Mouse (Mus musculus): ENCODE measurements at regions not wholly inside any gene's neighbourhood (a gene's known extent, or its start where the extent isn't known, plus 50 kb on each side); places are given as distances from the start of the nearest gene placed in this dataset.

- Histone ChIP-seq H3K36me3 (ENCODE audit: control insufficient read depth, insufficient read depth, low read length) (no peaks in the 10 kb centered on the region), H3K9ac (ENCODE audit: low read length) (no peak overlapping the region), H3K27me3 (replicated peaks; ENCODE audit: control insufficient read depth, insufficient read depth, low read length) (no peaks in the 10 kb centered on the region), H3K4me1 (ENCODE audit: control insufficient read depth, insufficient read depth, low read length) (no peaks in the 10 kb centered on the region), H3K4me3 (ENCODE audit: low read depth, low read length) (no peak overlapping the region), H3K27ac (ENCODE audit: low read depth, low read length) (no peak overlapping the region), H3K9me3 (replicated peaks; ENCODE audit: control insufficient read depth, low read length) (no peaks in the 10 kb centered on the region), H3K4me2 (ENCODE audit: low read length) (no peak overlapping the region)
- no peak for ATAC-seq
- WGBS: 39% methylated on average over 9 of the region's 9 CpGs
- DNase-seq (ENCODE audit: low spot score): no peak
Measured at GRCm38 (mm10) chr8:8796951-8797350, 106.6 kb upstream of the Arglu1 start.

- Histone ChIP-seq H3K4me2 (ENCODE audit: low read length) (no peak overlapping the region), H3K36me3 (ENCODE audit: control insufficient read depth, insufficient read depth, low read length) (no peaks in the 10 kb centered on the region), H3K27me3 (replicated peaks; ENCODE audit: control insufficient read depth, insufficient read depth, low read length) (no peaks in the 10 kb centered on the region), H3K9ac (ENCODE audit: low read length) (no peak overlapping the region), H3K4me3 (ENCODE audit: low read depth, low read length) (no peak overlapping the region), H3K9me3 (replicated peaks; ENCODE audit: control insufficient read depth, low read length) (no peaks in the 10 kb centered on the region), H3K4me1 (ENCODE audit: control insufficient read depth, insufficient read depth, low read length) (no peaks in the 10 kb centered on the region), H3K27ac (ENCODE audit: low read depth, low read length) (no peak overlapping the region)
- whole genome bisulfite sequencing: 89% methylated on average over 6 of the region's 6 CpGs
- ATAC-seq: no peak
- DNase-seq (ENCODE audit: low spot score): no peak
Measured at GRCm38 (mm10) chr8:8794711-8795110, 104.4 kb upstream of the Arglu1 start.

- Histone ChIP-seq H3K4me3 (ENCODE audit: low read depth, low read length) (no peak overlapping the region), H3K27me3 (replicated peaks; ENCODE audit: control insufficient read depth, insufficient read depth, low read length) (no peaks in the 10 kb centered on the region), H3K27ac (ENCODE audit: low read depth, low read length) (no peak overlapping the region), H3K9ac (ENCODE audit: low read length) (no peak overlapping the region), H3K4me1 (ENCODE audit: control insufficient read depth, insufficient read depth, low read length) (no peaks in the 10 kb centered on the region), H3K36me3 (ENCODE audit: control insufficient read depth, insufficient read depth, low read length) (no peaks in the 10 kb centered on the region), H3K4me2 (ENCODE audit: low read length) (no peak overlapping the region), H3K9me3 (replicated peaks; ENCODE audit: control insufficient read depth, low read length) (no peaks in the 10 kb centered on the region)
- no peak for DNase-seq (ENCODE audit: low spot score)
- 60% methylated on average over 15 of the region's 15 CpGs for WGBS
- no peak for ATAC-seq
Measured at GRCm38 (mm10) chr8:8779931-8780330, 89.6 kb upstream of the Arglu1 start.

- WGBS: 8% methylated on average over 5 of the region's 5 CpGs
Measured at GRCm38 (mm10) chr8:8774496-8775015, 84.2 kb upstream of the Arglu1 start.

GRCm38 (mm10) chr8:8772424-8772823 is 82.1 kb upstream of the Arglu1 start:
- no peaks in the 10 kb centered on the region for H3K36me3 ChIP-seq (ENCODE audit: control insufficient read depth, insufficient read depth, low read length)
- no peak for ATAC-seq
- H3K4me3 ChIP-seq (ENCODE audit: low read depth, low read length): no peak overlapping the region
- H3K4me2 ChIP-seq (ENCODE audit: low read length): no peak overlapping the region
- WGBS: 84% methylated on average over 5 of the region's 5 CpGs
- H3K27me3 ChIP-seq (replicated peaks; ENCODE audit: control insufficient read depth, insufficient read depth, low read length): no peaks in the 10 kb centered on the region
- H3K9me3 ChIP-seq (replicated peaks; ENCODE audit: control insufficient read depth, low read length): no peaks in the 10 kb centered on the region
- no peak overlapping the region for H3K9ac ChIP-seq (ENCODE audit: low read length)
- no peaks in the 10 kb centered on the region for H3K4me1 ChIP-seq (ENCODE audit: control insufficient read depth, insufficient read depth, low read length)
- H3K27ac ChIP-seq (ENCODE audit: low read depth, low read length): no peak overlapping the region
- DNase-seq (ENCODE audit: low spot score): no peak

More at GRCm38 (mm10) chr8:8774496-8775015, 84.2 kb upstream of the Arglu1 start:
- Histone ChIP-seq H3K36me3 (ENCODE audit: control insufficient read depth, insufficient read depth, low read length) (no peaks in the 10 kb centered on the region), H3K4me1 (ENCODE audit: control insufficient read depth, insufficient read depth, low read length) (no peaks in the 10 kb centered on the region), H3K27ac (ENCODE audit: low read depth, low read length) (no peak overlapping the region), H3K4me3 (ENCODE audit: low read depth, low read length) (no peak overlapping the region), H3K4me2 (ENCODE audit: low read length) (no peak overlapping the region), H3K9me3 (replicated peaks; ENCODE audit: control insufficient read depth, low read length) (no peaks in the 10 kb centered on the region), H3K27me3 (replicated peaks; ENCODE audit: control insufficient read depth, insufficient read depth, low read length) (no peaks in the 10 kb centered on the region), H3K9ac (ENCODE audit: low read length) (no peak overlapping the region)
- DNase-seq (ENCODE audit: low spot score): no peak
- ATAC-seq: no peak

GRCm38 (mm10) chr8:8770397-8770796 is 80.1 kb upstream of the Arglu1 start:
- no peak overlapping the region for H3K9ac ChIP-seq (ENCODE audit: low read length)
- H3K4me3 ChIP-seq (ENCODE audit: low read depth, low read length): no peak overlapping the region
- no peaks in the 10 kb centered on the region for H3K9me3 ChIP-seq (replicated peaks; ENCODE audit: control insufficient read depth, low read length)
- DNase-seq (ENCODE audit: low spot score) (no peak), ATAC-seq (no peak)
- 82% methylated on average over 8 of the region's 8 CpGs for WGBS
- no peaks in the 10 kb centered on the region for H3K36me3 ChIP-seq (ENCODE audit: control insufficient read depth, insufficient read depth, low read length)
- no peak overlapping the region for H3K4me2 ChIP-seq (ENCODE audit: low read length)
- H3K27ac ChIP-seq (ENCODE audit: low read depth, low read length): no peak overlapping the region
- no peaks in the 10 kb centered on the region for H3K4me1 ChIP-seq (ENCODE audit: control insufficient read depth, insufficient read depth, low read length)
- H3K27me3 ChIP-seq (replicated peaks; ENCODE audit: control insufficient read depth, insufficient read depth, low read length): no peaks in the 10 kb centered on the region

- Histone ChIP-seq H3K9me3 (replicated peaks; ENCODE audit: control insufficient read depth, low read length) (no peaks in the 10 kb centered on the region), H3K4me2 (ENCODE audit: low read length) (no peak overlapping the region), H3K27ac (ENCODE audit: low read depth, low read length) (no peak overlapping the region), H3K9ac (ENCODE audit: low read length) (no peak overlapping the region), H3K36me3 (ENCODE audit: control insufficient read depth, insufficient read depth, low read length) (no peaks in the 10 kb centered on the region), H3K27me3 (replicated peaks; ENCODE audit: control insufficient read depth, insufficient read depth, low read length) (no peaks in the 10 kb centered on the region), H3K4me3 (ENCODE audit: low read depth, low read length) (no peak overlapping the region), H3K4me1 (ENCODE audit: control insufficient read depth, insufficient read depth, low read length) (no peaks in the 10 kb centered on the region)
- WGBS: 81% methylated on average over 12 of the region's 12 CpGs
- DNase-seq (ENCODE audit: low spot score) (peak; percentile 24), ATAC-seq (no peak)
Measured at GRCm38 (mm10) chr8:8762354-8762753, 72.0 kb upstream of the Arglu1 start.

GRCm38 (mm10) chr8:8758283-8758682 is 68.0 kb upstream of the Arglu1 start:
- H3K4me2 ChIP-seq (ENCODE audit: low read length): no peak overlapping the region
- H3K36me3 ChIP-seq (ENCODE audit: control insufficient read depth, insufficient read depth, low read length): no peaks in the 10 kb centered on the region
- ATAC-seq: no peak
- DNase-seq (ENCODE audit: low spot score): no peak
- H3K4me3 ChIP-seq (ENCODE audit: low read depth, low read length): no peak overlapping the region
- H3K27me3 ChIP-seq (replicated peaks; ENCODE audit: control insufficient read depth, insufficient read depth, low read length): no peaks in the 10 kb centered on the region
- H3K9me3 ChIP-seq (replicated peaks; ENCODE audit: control insufficient read depth, low read length): no peaks in the 10 kb centered on the region
- 86% methylated on average over 8 of the region's 8 CpGs for WGBS
- no peaks in the 10 kb centered on the region for H3K4me1 ChIP-seq (ENCODE audit: control insufficient read depth, insufficient read depth, low read length)
- H3K9ac ChIP-seq (ENCODE audit: low read length): no peak overlapping the region
- no peak overlapping the region for H3K27ac ChIP-seq (ENCODE audit: low read depth, low read length)

GRCm38 (mm10) chr8:8751208-8751607 is 60.9 kb upstream of the Arglu1 start:
- Histone ChIP-seq H3K4me1 (ENCODE audit: control insufficient read depth, insufficient read depth, low read length) (no peaks in the 10 kb centered on the region), H3K27me3 (replicated peaks; ENCODE audit: control insufficient read depth, insufficient read depth, low read length) (no peaks in the 10 kb centered on the region), H3K9me3 (replicated peaks; ENCODE audit: control insufficient read depth, low read length) (no peaks in the 10 kb centered on the region), H3K4me3 (ENCODE audit: low read depth, low read length) (no peak overlapping the region), H3K36me3 (ENCODE audit: control insufficient read depth, insufficient read depth, low read length) (no peaks in the 10 kb centered on the region), H3K4me2 (ENCODE audit: low read length) (no peak overlapping the region), H3K9ac (ENCODE audit: low read length) (no peak overlapping the region), H3K27ac (ENCODE audit: low read depth, low read length) (no peak overlapping the region)
- ATAC-seq: no peak
- DNase-seq (ENCODE audit: low spot score): no peak
- WGBS: 96% methylated on average over 15 of the region's 15 CpGs

Data from forebrain, embryonic 14.5 days (tissue).